Mouse (Mus musculus) limb, embryonic 12.5 days (tissue): Measurements from ENCODE around the gene Ptx4. TPM values are rescaled to one million over a fixed set of nuclear protein-coding genes. Genes with fewer than 3 reads are reported as not detected.

Source experiments
- ATAC-seq: fragments of 200-750 bp; cut with Nextera tagmentation; 2 replicates; pipeline ENCODE4 v1.8.0; 2017; ENCODE audit warnings: low read depth, moderate TSS enrichment; ENCODE audit not compliant: insufficient number of reproducible peaks, insufficient read depth, low FRiP score, low TSS enrichment
- H3K27ac ChIP-seq: fragments of 300-500 bp; sonication (generic); 2 replicates; pipeline ENCODE4 v1.5.1; 2016; ENCODE audit warnings: mild to moderate bottlenecking, moderate library complexity
- H3K27me3 ChIP-seq: fragments of 300-500 bp; sonication (generic); 2 replicates; pipeline ENCODE4 v1.6.1; 2016; ENCODE audit warnings: mild to moderate bottlenecking, moderate library complexity
- H3K36me3 ChIP-seq: fragments of 300-500 bp; sonication (generic); 2 replicates; pipeline ENCODE4 v1.6.1; 2016; ENCODE audit warnings: mild to moderate bottlenecking, moderate library complexity
- H3K4me1 ChIP-seq: fragments of 300-500 bp; sonication (generic); replicated peaks from 2 replicates; pipeline ENCODE4 v1.6.1; 2016
- H3K4me2 ChIP-seq: fragments of 300-500 bp; sonication (generic); 2 replicates; pipeline ENCODE4 v1.6.1; 2016; ENCODE audit warnings: mild to moderate bottlenecking, moderate library complexity
- H3K4me3 ChIP-seq: fragments of 300-500 bp; sonication (generic); replicated peaks from 2 replicates; pipeline ENCODE4 v1.5.1; 2016; ENCODE audit warnings: mild to moderate bottlenecking
- H3K9ac ChIP-seq: fragments of 300-500 bp; sonication (generic); replicated peaks from 2 replicates; pipeline ENCODE4 v1.6.1; 2016; ENCODE audit warnings: mild to moderate bottlenecking, moderate library complexity
- H3K9me3 ChIP-seq: fragments of 300-500 bp; sonication (generic); 2 replicates; pipeline ENCODE4 v1.6.1; 2016; ENCODE audit warnings: mild to moderate bottlenecking, moderate library complexity
- WGBS: fragments of 180-500 bp; shearing (Covaris S2); methylation state at CpG from one replicate; pipeline ENCODE4 v1.1.7; 2016; 5-methylcytosine and 5-hydroxymethylcytosine counted together
- polyA plus RNA-seq: library from polyadenylated mRNA; unstranded; fragments of >200 nt; fragmentation: Nextera tagmentation; extraction: Ambion mirVana; gene quantifications from 2 replicates; pipeline ENCODE4 v1.2.1, GENCODE M21; 2016

Ptx4 gene
- polyA plus RNA-seq, 1 experiment from 2014 or later, result 0.31 TPM

- no peaks in the 10 kb centered on the region for H3K27me3 ChIP-seq
- no peak for ATAC-seq
- H3K36me3 ChIP-seq, result peaks cover 63% of the 10 kb centered on the region
- H3K4me1 ChIP-seq, result peaks cover 4% of the 10 kb centered on the region
- H3K9me3 ChIP-seq, result no peaks in the 10 kb centered on the region
- no peak overlapping the region for H3K9ac ChIP-seq
- no peak overlapping the region for H3K4me3 ChIP-seq
- no peak overlapping the region for H3K4me2 ChIP-seq
- WGBS, result 91% methylated on average over 10 of the region's 10 CpGs
- no peak overlapping the region for H3K27ac ChIP-seq
These were observed 30.1 kb upstream of the Ptx4 start for GRCm38 (mm10) chr17:25090450-25090849.

GRCm38 (mm10) chr17:25096221-25096620 is 24.3 kb upstream of the Ptx4 start:
- H3K4me1 ChIP-seq, result no peaks in the 10 kb centered on the region
- no peaks in the 10 kb centered on the region for H3K9me3 ChIP-seq
- peaks cover 77% of the 10 kb centered on the region for H3K36me3 ChIP-seq
- no peak overlapping the region for H3K4me3 ChIP-seq
- H3K9ac ChIP-seq, result no peak overlapping the region
- no peak for ATAC-seq
- WGBS, result 82% methylated on average over 2 of the region's 2 CpGs
- H3K4me2 ChIP-seq, result no peak overlapping the region
- no peak overlapping the region for H3K27ac ChIP-seq
- no peaks in the 10 kb centered on the region for H3K27me3 ChIP-seq

- H3K4me1 ChIP-seq, result no peaks in the 10 kb centered on the region
- H3K27me3 ChIP-seq, result no peaks in the 10 kb centered on the region
- H3K4me2 ChIP-seq, result no peak overlapping the region
- WGBS, result 93% methylated on average over 6 of the region's 6 CpGs
- no peak overlapping the region for H3K4me3 ChIP-seq
- no peak for ATAC-seq
- no peaks in the 10 kb centered on the region for H3K9me3 ChIP-seq
- H3K36me3 ChIP-seq, result peaks cover 82% of the 10 kb centered on the region
- H3K27ac ChIP-seq, result no peak overlapping the region
- no peak overlapping the region for H3K9ac ChIP-seq
These were observed 20.5 kb upstream of the Ptx4 start for GRCm38 (mm10) chr17:25100052-25100451.

- WGBS, result 93% methylated on average over 11 of the region's 11 CpGs
- no peak for ATAC-seq
- no peaks in the 10 kb centered on the region for H3K9me3 ChIP-seq
- no peak overlapping the region for H3K27ac ChIP-seq
- no peak overlapping the region for H3K4me3 ChIP-seq
- no peak overlapping the region for H3K9ac ChIP-seq
- H3K4me2 ChIP-seq, result no peak overlapping the region
- peaks cover 94% of the 10 kb centered on the region for H3K36me3 ChIP-seq
- H3K4me1 ChIP-seq, result no peaks in the 10 kb centered on the region
- H3K27me3 ChIP-seq, result no peaks in the 10 kb centered on the region
These were observed 19.2 kb upstream of the Ptx4 start for GRCm38 (mm10) chr17:25101338-25101737.

- Histone ChIP-seq H3K4me2 (no peak overlapping the region), H3K9ac (no peak overlapping the region), H3K9me3 (no peaks in the 10 kb centered on the region), H3K4me1 (no peaks in the 10 kb centered on the region), H3K27ac (no peak overlapping the region), H3K27me3 (no peaks in the 10 kb centered on the region), H3K4me3 (no peak overlapping the region), H3K36me3 (peaks cover 98% of the 10 kb centered on the region)
- no peak for ATAC-seq
- WGBS, result 88% methylated on average over 16 of the region's 16 CpGs
These were observed 12.8 kb upstream of the Ptx4 start for GRCm38 (mm10) chr17:25107786-25108185.

GRCm38 (mm10) chr17:25109578-25109977 is 11.0 kb upstream of the Ptx4 start:
- Histone ChIP-seq H3K27ac (no peak overlapping the region), H3K4me3 (no peak overlapping the region), H3K4me2 (no peak overlapping the region), H3K27me3 (no peaks in the 10 kb centered on the region), H3K4me1 (peaks cover 1% of the 10 kb centered on the region), H3K9ac (no peak overlapping the region), H3K9me3 (no peaks in the 10 kb centered on the region), H3K36me3 (peaks cover 91% of the 10 kb centered on the region)
- WGBS, result 80% methylated on average over 2 of the region's 2 CpGs
- ATAC-seq, result no peak

- H3K36me3 ChIP-seq, result peaks cover 81% of the 10 kb centered on the region
These were observed 10.0 kb upstream of the Ptx4 start for GRCm38 (mm10) chr17:25110590-25110989.

GRCm38 (mm10) chr17:25111220-25111619 is 9.3 kb upstream of the Ptx4 start:
- Histone ChIP-seq H3K27ac (no peak overlapping the region), H3K4me3 (no peak overlapping the region), H3K36me3 (peaks cover 75% of the 10 kb centered on the region), H3K4me2 (no peak overlapping the region), H3K4me1 (peaks cover 7% of the 10 kb centered on the region), H3K27me3 (no peaks in the 10 kb centered on the region), H3K9me3 (no peaks in the 10 kb centered on the region), H3K9ac (no peak overlapping the region)
- ATAC-seq, result no peak
- WGBS, result 90% methylated on average over 5 of the region's 5 CpGs

More at GRCm38 (mm10) chr17:25110590-25110989, 10.0 kb upstream of the Ptx4 start:
- H3K4me1 ChIP-seq, result peaks cover 7% of the 10 kb centered on the region
- no peak overlapping the region for H3K4me3 ChIP-seq
- 95% methylated on average over 6 of the region's 6 CpGs for WGBS
- H3K4me2 ChIP-seq, result no peak overlapping the region
- no peak overlapping the region for H3K27ac ChIP-seq
- no peaks in the 10 kb centered on the region for H3K9me3 ChIP-seq
- no peaks in the 10 kb centered on the region for H3K27me3 ChIP-seq
- no peak overlapping the region for H3K9ac ChIP-seq
- no peak for ATAC-seq

GRCm38 (mm10) chr17:25111739-25112422 is 8.7 kb upstream of the Ptx4 start:
- 85% methylated on average over 8 of the region's 8 CpGs for WGBS
- Histone ChIP-seq H3K9me3 (no peaks in the 10 kb centered on the region), H3K27me3 (no peaks in the 10 kb centered on the region), H3K9ac (no peak overlapping the region), H3K4me3 (no peak overlapping the region), H3K4me1 (peaks cover 7% of the 10 kb centered on the region), H3K27ac (no peak overlapping the region), H3K36me3 (peaks cover 68% of the 10 kb centered on the region), H3K4me2 (no peak overlapping the region)
- no peak for ATAC-seq

- no peak overlapping the region for H3K27ac ChIP-seq
- H3K4me3 ChIP-seq, result no peak overlapping the region
- peaks cover 63% of the 10 kb centered on the region for H3K36me3 ChIP-seq
- H3K4me1 ChIP-seq, result peaks cover 7% of the 10 kb centered on the region
- ATAC-seq, result no peak
- 86% methylated on average over 3 of the region's 3 CpGs for WGBS
- no peak overlapping the region for H3K9ac ChIP-seq
- H3K27me3 ChIP-seq, result no peaks in the 10 kb centered on the region
- no peak overlapping the region for H3K4me2 ChIP-seq
- H3K9me3 ChIP-seq, result no peaks in the 10 kb centered on the region
These were observed 8.1 kb upstream of the Ptx4 start for GRCm38 (mm10) chr17:25112423-25112810.

GRCm38 (mm10) chr17:25114908-25115645 is 5.5 kb upstream of the Ptx4 start:
- H3K4me3 ChIP-seq, result peak overlapping the region; percentile 61
- peak overlapping the region; percentile 98 for H3K4me2 ChIP-seq
- H3K9ac ChIP-seq, result peak overlapping the region; percentile 63
- H3K27ac ChIP-seq, result peak overlapping the region; percentile 94
- H3K4me1 ChIP-seq, result peaks cover 7% of the 10 kb centered on the region
- H3K9me3 ChIP-seq, result no peaks in the 10 kb centered on the region
- no peaks in the 10 kb centered on the region for H3K27me3 ChIP-seq
- ATAC-seq, result peak; percentile 35
- WGBS, result 11% methylated on average over 23 of the region's 23 CpGs
- H3K36me3 ChIP-seq, result peaks cover 37% of the 10 kb centered on the region
